Mouse (Mus musculus): ENCODE data around the gene Lmna. TPM values are rescaled to one million over a fixed set of nuclear protein-coding genes. Genes with fewer than 3 reads are reported as not detected.
A peak's percentile ranks its signal among the peaks of the same experiment; 100 is the strongest.

Lmna gene
- polyA plus RNA-seq, 1 experiment from 2014 or later, result 55.7 TPM

GRCm38 (mm10) chr3:88500655-88501365 is 8.9 kb downstream of the Lmna start:
- Histone ChIP-seq H3K36me3 (ENCODE audit: control insufficient read depth, insufficient read depth, low read length) (no peaks in the 10 kb centered on the region), H3K4me2 (replicated peaks; ENCODE audit: low read depth, low read length) (peak overlapping the region; percentile 100; the same call in 1 of the 2 replicates), H3K9me3 (ENCODE audit: control insufficient read depth, low read length) (no peaks in the 10 kb centered on the region), H3K27me3 (ENCODE audit: control insufficient read depth, insufficient read depth, low read length) (no peaks in the 10 kb centered on the region), H3K27ac (ENCODE audit: low read depth, low read length) (no peak overlapping the region), H3K4me3 (ENCODE audit: low read length) (no peak overlapping the region; the same call in 1 of the 2 replicates), H3K9ac (ENCODE audit: low read depth, low read length) (no peak overlapping the region), H3K4me1 (ENCODE audit: control insufficient read depth, insufficient read depth, low read length) (peaks cover 18% of the 10 kb centered on the region; the same call in 1 of the 2 replicates)
- no peak for ATAC-seq (ENCODE audit: low FRiP score, low TSS enrichment)
- WGBS, result 48% methylated on average over 4 of the region's 4 CpGs

GRCm38 (mm10) chr3:88500087-88500486 is 9.7 kb downstream of the Lmna start:
- Histone ChIP-seq H3K4me3 (ENCODE audit: low read length) (no peak overlapping the region), H3K9ac (ENCODE audit: low read depth, low read length) (no peak overlapping the region), H3K27ac (ENCODE audit: low read depth, low read length) (no peak overlapping the region), H3K36me3 (ENCODE audit: control insufficient read depth, insufficient read depth, low read length) (no peaks in the 10 kb centered on the region), H3K9me3 (ENCODE audit: control insufficient read depth, low read length) (no peaks in the 10 kb centered on the region), H3K27me3 (ENCODE audit: control insufficient read depth, insufficient read depth, low read length) (no peaks in the 10 kb centered on the region), H3K4me2 (replicated peaks; ENCODE audit: low read depth, low read length) (no peak overlapping the region), H3K4me1 (ENCODE audit: control insufficient read depth, insufficient read depth, low read length) (peaks cover 18% of the 10 kb centered on the region; the same call in 1 of the 2 replicates)
- no peak for ATAC-seq (ENCODE audit: low FRiP score, low TSS enrichment)
- 87% methylated on average over 7 of the region's 7 CpGs for WGBS

DNA sequence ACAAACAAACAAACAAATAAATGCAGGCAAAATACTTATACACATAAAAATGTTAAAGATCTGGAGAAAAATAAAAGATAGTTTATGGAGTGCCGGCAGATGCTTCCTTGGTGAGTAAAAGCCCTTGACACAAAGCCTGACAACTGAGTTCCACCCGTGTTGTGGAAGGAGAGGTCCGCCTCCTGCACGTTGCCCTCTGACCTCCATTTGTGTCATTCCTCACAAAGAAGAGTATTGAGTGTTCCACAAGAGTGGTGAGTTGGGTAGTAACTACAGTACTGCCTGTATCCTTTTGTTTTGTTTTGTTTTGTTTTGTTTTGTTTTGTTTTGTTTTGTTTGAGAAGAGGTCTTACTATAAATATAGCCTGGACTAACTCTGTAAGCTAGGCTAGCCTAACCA is 10.2 kb downstream of the Lmna start:
- Histone ChIP-seq H3K27me3 (ENCODE audit: control insufficient read depth, insufficient read depth, low read length) (no peaks in the 10 kb centered on the region), H3K9ac (ENCODE audit: low read depth, low read length) (no peak overlapping the region), H3K36me3 (ENCODE audit: control insufficient read depth, insufficient read depth, low read length) (no peaks in the 10 kb centered on the region), H3K9me3 (ENCODE audit: control insufficient read depth, low read length) (no peaks in the 10 kb centered on the region), H3K4me3 (ENCODE audit: low read length) (no peak overlapping the region), H3K27ac (ENCODE audit: low read depth, low read length) (no peak overlapping the region), H3K4me2 (replicated peaks; ENCODE audit: low read depth, low read length) (no peak overlapping the region), H3K4me1 (ENCODE audit: control insufficient read depth, insufficient read depth, low read length) (peaks cover 18% of the 10 kb centered on the region; the same call in 1 of the 2 replicates)
- ATAC-seq (ENCODE audit: low FRiP score, low TSS enrichment), result no peak
- 70% methylated on average over 4 of the region's 4 CpGs for whole genome bisulfite sequencing

GRCm38 (mm10) chr3:88495741-88496415 is 13.9 kb downstream of the Lmna start:
- H3K36me3 ChIP-seq (ENCODE audit: control insufficient read depth, insufficient read depth, low read length), result no peaks in the 10 kb centered on the region
- WGBS, result 84% methylated on average over 10 of the region's 10 CpGs
- no peaks in the 10 kb centered on the region for H3K27me3 ChIP-seq (ENCODE audit: control insufficient read depth, insufficient read depth, low read length)
- H3K27ac ChIP-seq (ENCODE audit: low read depth, low read length), result no peak overlapping the region
- no peak overlapping the region for H3K4me2 ChIP-seq (replicated peaks; ENCODE audit: low read depth, low read length)
- ATAC-seq (ENCODE audit: low FRiP score, low TSS enrichment), result no peak
- H3K4me1 ChIP-seq (ENCODE audit: control insufficient read depth, insufficient read depth, low read length), result peaks cover 25% of the 10 kb centered on the region
- no peak overlapping the region for H3K4me3 ChIP-seq (ENCODE audit: low read length)
- H3K9me3 ChIP-seq (ENCODE audit: control insufficient read depth, low read length), result no peaks in the 10 kb centered on the region
- H3K9ac ChIP-seq (ENCODE audit: low read depth, low read length), result no peak overlapping the region

DNA sequence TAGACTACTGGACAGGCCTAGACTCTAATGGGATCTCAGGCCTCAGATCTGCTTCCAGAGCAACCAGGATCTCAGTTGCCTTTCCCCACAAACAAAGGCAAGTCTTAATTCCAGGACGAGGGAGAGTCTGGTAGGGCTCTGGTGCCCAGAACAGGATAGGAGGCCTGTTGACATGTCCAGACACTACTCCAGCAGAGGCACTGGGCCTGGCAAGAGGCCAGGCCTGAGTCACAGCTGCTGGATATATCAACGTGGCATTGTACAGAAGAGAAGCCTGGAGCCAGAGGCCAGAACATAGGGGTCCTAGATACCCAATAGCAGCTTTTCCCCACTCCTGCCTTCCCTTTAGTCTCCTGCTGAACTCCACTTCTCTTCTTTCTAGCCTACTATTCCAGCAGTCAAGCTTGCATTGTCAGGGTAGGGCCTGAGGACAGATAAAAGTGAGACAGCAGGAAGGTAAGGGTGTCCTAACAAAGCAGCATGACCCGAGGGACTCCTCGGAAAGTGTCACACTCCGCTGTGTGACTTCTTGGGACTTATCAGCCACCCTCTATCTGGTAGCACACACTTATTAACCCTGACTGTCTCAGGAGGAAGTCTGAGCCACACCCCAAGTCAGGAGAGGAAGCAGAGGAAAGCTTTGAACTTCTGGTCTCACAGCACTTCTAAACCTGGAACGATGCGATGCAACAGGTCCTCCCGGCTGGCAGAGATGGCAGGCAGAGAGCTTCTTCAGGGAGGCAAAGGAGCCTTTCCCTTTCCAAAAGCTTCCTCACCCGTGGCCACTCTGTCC is 14.7 kb downstream of the Lmna start:
- H3K27me3 ChIP-seq (ENCODE audit: control insufficient read depth, insufficient read depth, low read length), result no peaks in the 10 kb centered on the region
- H3K9me3 ChIP-seq (ENCODE audit: control insufficient read depth, low read length), result no peaks in the 10 kb centered on the region
- no peaks in the 10 kb centered on the region for H3K36me3 ChIP-seq (ENCODE audit: control insufficient read depth, insufficient read depth, low read length)
- ATAC-seq (ENCODE audit: low FRiP score, low TSS enrichment), result no peak
- H3K4me1 ChIP-seq (ENCODE audit: control insufficient read depth, insufficient read depth, low read length), result peaks cover 30% of the 10 kb centered on the region
- H3K4me2 ChIP-seq (replicated peaks; ENCODE audit: low read depth, low read length), result no peak overlapping the region
- no peak overlapping the region; the same call in 1 of the 2 replicates for H3K9ac ChIP-seq (ENCODE audit: low read depth, low read length)
- H3K27ac ChIP-seq (ENCODE audit: low read depth, low read length), result no peak overlapping the region; the same call in 1 of the 2 replicates
- no peak overlapping the region for H3K4me3 ChIP-seq (ENCODE audit: low read length)
- WGBS, result 67% methylated on average over 9 of the region's 9 CpGs

GRCm38 (mm10) chr3:88493706-88494582 is 15.8 kb downstream of the Lmna start:
- Histone ChIP-seq H3K9me3 (ENCODE audit: control insufficient read depth, low read length) (no peaks in the 10 kb centered on the region), H3K4me1 (ENCODE audit: control insufficient read depth, insufficient read depth, low read length) (peaks cover 35% of the 10 kb centered on the region), H3K4me3 (ENCODE audit: low read length) (no peak overlapping the region), H3K4me2 (replicated peaks; ENCODE audit: low read depth, low read length) (no peak overlapping the region), H3K27me3 (ENCODE audit: control insufficient read depth, insufficient read depth, low read length) (no peaks in the 10 kb centered on the region), H3K27ac (ENCODE audit: low read depth, low read length) (no peak overlapping the region), H3K36me3 (ENCODE audit: control insufficient read depth, insufficient read depth, low read length) (no peaks in the 10 kb centered on the region), H3K9ac (ENCODE audit: low read depth, low read length) (no peak overlapping the region)
- 82% methylated on average over 11 of the region's 11 CpGs for WGBS
- ATAC-seq (ENCODE audit: low FRiP score, low TSS enrichment), result no peak

- Histone ChIP-seq H3K4me3 (ENCODE audit: low read length) (no peak overlapping the region), H3K36me3 (ENCODE audit: control insufficient read depth, insufficient read depth, low read length) (peaks cover 8% of the 10 kb centered on the region; the same call in 1 of the 2 replicates), H3K4me2 (replicated peaks; ENCODE audit: low read depth, low read length) (no peak overlapping the region), H3K27me3 (ENCODE audit: control insufficient read depth, insufficient read depth, low read length) (peaks cover 26% of the 10 kb centered on the region), H3K27ac (ENCODE audit: low read depth, low read length) (no peak overlapping the region), H3K4me1 (ENCODE audit: control insufficient read depth, insufficient read depth, low read length) (peaks cover 28% of the 10 kb centered on the region), H3K9ac (ENCODE audit: low read depth, low read length) (no peak overlapping the region), H3K9me3 (ENCODE audit: control insufficient read depth, low read length) (no peaks in the 10 kb centered on the region)
- WGBS, result 80% methylated on average over 1 of the region's 1 CpGs
- no peak for ATAC-seq (ENCODE audit: low FRiP score, low TSS enrichment)
Observed at GRCm38 (mm10) chr3:88487396-88487795, 22.4 kb downstream of the Lmna start.

DNA sequence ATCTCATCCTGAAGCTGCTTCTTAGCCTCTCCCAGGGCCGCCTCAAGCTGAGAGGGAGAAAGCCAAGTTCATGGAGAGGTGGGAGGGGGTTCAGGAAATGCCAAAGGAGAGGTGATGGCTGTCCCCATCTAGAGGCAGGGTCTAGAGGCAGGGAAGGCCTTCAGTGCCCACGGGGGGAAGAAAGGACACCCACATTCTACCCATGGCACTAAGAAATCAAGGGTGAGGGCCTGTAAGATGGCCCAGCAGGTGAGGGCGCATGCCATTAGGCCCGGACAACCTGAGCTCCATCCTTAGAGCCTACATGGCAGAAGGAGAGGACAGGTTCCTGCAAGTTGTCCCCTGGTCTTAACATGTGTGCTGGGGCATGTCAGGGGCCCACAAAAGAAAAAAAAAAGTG is 22.9 kb downstream of the Lmna start:
- no peak overlapping the region for H3K9ac ChIP-seq (ENCODE audit: low read depth, low read length)
- H3K4me3 ChIP-seq (ENCODE audit: low read length), result no peak overlapping the region
- H3K4me2 ChIP-seq (replicated peaks; ENCODE audit: low read depth, low read length), result no peak overlapping the region
- peaks cover 26% of the 10 kb centered on the region for H3K27me3 ChIP-seq (ENCODE audit: control insufficient read depth, insufficient read depth, low read length)
- H3K9me3 ChIP-seq (ENCODE audit: control insufficient read depth, low read length), result no peaks in the 10 kb centered on the region
- H3K36me3 ChIP-seq (ENCODE audit: control insufficient read depth, insufficient read depth, low read length), result peaks cover 8% of the 10 kb centered on the region; the same call in 1 of the 2 replicates
- ATAC-seq (ENCODE audit: low FRiP score, low TSS enrichment), result no peak
- no peak overlapping the region for H3K27ac ChIP-seq (ENCODE audit: low read depth, low read length)
- 79% methylated on average over 4 of the region's 4 CpGs for WGBS
- H3K4me1 ChIP-seq (ENCODE audit: control insufficient read depth, insufficient read depth, low read length), result peaks cover 26% of the 10 kb centered on the region
